Mouse (Mus musculus) embryonic fibroblast, embryonic 13.5 days (primary cell): ENCODE data around the gene Cdiptos.

Experiments used
- CTCF ChIP-seq: IDR thresholded peaks from 2 replicates; pipeline ENCODE4 v1.5.1; 2011; ENCODE audit warnings: mild to moderate bottlenecking, control low read depth, low read length, moderate library complexity, borderline replicate concordance; ENCODE audit not compliant: insufficient read depth
- POLR2A ChIP-seq: IDR thresholded peaks from 2 replicates; pipeline ENCODE4 v1.6.1; 2011; ENCODE audit warnings: low read depth, mild to moderate bottlenecking, control low read depth, low read length, moderate library complexity

GRCm38 (mm10) chr7:126949793-126950646, 25.9 kb downstream of the Cdiptos start, which contains the start of gene Sez6l2:
- no peak for TF ChIP-seq CTCF
- no peak for TF ChIP-seq POLR2A
